Mouse (Mus musculus) ovary, postnatal 36 days (tissue): ENCODE data around the gene Ston2.
"Not testable (repeated sequence)": the region's sequence is repeated elsewhere in the genome, so short reads cannot be mapped to it uniquely, and the experiment has no call there.

ENCODE experiments used
- DNase-seq: peaks from one replicate; pipeline ENCODE4 v3.0.0; 2022; ENCODE audit warnings: low spot score, mixed read lengths

Ston2 gene

DNA sequence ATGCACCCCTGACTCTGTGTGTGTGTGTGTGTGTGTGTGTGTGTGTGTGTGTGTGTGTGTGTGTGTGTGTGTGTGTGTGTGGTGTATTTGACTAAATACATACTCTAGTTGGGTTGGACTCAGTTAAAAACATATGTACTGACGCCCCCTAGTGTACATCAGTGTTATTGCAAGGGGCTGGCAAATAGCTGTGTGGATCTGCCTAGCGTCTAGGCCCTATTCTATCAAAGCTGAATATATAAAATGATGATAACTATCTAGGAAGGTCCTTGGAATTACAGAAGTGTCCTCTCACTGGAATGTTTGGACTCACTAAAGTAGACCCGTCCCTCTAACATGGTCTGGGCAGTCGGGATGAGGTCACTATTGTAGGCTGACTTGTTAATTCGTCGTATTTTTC lies 1.6 kb upstream of the Ston2 start:
- DNase-seq = peak; percentile 31

DNA sequence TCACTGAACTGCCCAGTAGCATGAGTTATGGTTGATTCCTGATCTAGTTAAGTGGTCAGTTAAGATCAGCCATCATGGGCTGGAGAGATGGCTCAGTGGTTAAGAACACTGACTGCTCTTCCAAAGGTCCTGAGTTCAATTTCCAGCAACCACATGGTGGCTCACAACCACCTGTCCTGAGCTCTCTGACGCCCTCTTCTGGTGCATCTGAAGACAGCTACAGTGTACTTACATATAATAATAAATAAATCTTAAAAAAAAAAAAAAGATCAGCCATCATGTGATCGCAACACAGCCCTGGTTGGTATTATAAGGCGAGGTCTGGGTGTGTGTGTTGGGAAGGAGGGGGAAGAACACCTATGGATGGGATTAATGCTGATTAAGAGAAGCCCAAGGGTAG lies 259 bp upstream of the Ston2 start:
- DNase-seq = not testable (repeated sequence)

DNA sequence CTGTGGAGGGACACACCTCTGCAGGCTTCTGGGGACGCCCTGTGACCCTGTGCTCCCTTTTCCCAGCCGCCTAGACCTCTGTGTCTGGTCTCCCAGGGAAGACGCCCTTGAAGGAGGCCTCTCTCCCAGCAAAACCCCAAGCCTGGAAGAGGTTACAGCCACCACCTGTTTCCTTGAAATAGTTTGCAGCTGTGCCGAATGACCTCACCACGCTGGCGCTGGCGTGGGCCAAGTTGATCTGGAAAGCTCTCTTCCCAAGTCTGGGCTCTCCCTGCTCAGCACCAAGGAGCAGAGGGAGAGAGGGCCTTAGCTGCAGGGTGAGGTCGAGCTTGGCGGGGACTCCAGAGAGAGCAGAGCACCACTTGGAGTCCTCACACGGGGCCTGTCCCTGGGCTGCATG lies 1.8 kb downstream of the Ston2 start:
- DNase-seq = peak; percentile 68

DNA sequence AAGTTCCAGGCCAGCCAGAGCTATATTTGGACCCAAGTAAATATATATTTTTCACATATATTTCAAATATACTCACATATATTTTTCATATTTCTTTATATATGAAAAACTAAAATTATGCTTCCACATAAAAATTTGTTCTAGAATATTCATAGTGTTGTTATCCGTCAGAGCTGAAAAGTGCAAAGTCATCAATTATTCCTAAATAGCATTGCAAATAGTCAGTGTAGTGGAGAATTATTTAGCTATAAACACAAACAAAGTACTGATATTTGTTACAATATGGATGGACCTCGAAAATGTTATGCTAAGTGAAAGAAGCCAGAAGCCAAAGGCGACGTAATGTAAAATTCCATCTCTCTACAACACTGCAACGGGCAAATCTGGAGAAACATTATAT lies 6.8 kb downstream of the Ston2 start:
- DNase-seq = no peak

DNA sequence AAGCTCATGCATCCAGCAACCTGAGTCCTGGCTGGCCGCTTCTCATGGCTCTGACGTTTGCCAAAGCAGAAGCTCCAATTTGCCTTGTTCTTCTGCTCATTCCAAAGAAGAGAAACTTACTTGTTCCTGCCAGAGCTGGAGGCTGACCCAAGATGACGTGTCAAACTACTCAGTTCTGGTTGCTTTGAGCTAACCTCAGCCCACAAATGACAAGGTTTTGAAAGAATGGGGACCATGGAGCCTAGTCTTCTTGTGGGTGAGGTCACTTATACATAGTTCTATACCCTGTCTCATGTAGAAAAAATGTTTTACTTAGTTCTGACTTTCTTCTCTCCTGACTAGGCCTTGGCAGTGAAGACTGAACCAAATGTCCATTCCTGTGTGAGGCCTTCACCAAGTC lies 7.7 kb downstream of the Ston2 start:
- no peak for DNase-seq

GRCm38 (mm10) chr12:91779004-91779365 lies 9.2 kb downstream of the Ston2 start:
- peak; percentile 85 for DNase-seq

DNA sequence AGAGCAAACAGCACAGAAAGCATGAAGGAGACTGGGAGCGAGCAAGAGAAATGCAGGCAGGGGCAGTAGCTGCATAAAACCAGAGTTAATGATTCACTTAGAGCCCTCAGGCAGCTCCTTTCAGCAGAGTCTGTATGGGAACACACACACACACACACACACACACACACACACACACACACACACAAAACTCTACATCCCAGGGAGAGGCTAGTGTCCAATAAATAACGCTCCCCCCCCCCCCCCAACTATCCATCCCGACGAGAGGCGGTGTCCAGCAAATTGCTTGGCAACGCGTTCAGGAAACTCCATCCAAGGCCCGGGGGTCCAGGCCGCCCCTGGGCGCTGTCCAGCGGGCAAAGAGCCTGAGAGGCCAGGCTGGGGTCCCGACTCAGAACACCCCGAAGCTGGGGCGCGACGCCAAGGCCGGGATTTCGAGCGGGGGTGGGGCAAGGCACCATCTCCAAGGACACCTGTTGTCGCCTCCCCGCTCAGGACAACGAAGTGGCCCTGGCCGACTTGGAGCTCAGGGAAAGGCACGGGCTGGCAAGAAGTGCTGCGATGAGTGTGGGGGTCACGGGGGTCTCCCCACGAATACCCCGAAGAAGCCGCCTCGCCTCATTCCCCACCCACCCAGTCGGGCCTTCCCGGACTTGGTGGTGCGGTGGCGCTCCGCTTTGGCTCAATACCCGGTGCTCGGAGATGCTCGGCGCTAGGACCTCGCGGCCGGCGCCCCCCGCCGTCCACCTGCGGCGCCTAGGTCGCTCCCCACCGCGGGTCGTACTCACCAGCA lies 9.8 kb downstream of the Ston2 start:
- DNase-seq = peak; percentile 73

DNA sequence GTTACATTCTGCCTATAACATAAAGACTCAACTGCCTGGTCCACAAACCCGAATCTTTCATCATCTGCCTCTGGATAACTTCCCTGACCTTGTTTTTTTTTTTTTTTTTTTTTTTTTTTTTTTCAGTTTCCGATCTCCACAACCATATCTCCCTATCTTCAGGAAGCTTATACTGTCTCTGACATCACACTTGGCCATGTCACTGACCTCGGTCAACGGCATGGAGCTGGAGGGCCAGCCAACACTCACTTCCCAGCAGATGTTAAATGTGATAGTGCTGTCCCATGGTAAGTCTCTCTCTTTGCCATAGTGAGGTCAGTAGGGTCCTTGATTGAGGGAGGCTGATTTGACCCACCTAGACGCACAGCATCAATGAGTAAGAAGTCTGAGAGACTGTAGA lies 11.8 kb downstream of the Ston2 start:
- no peak for DNase-seq

- DNase-seq = no peak
Measured at GRCm38 (mm10) chr12:91774811-91775284, 13.3 kb downstream of the Ston2 start.

- DNase-seq = no peak
Measured at GRCm38 (mm10) chr12:91768871-91769270, 19.3 kb downstream of the Ston2 start.

DNA sequence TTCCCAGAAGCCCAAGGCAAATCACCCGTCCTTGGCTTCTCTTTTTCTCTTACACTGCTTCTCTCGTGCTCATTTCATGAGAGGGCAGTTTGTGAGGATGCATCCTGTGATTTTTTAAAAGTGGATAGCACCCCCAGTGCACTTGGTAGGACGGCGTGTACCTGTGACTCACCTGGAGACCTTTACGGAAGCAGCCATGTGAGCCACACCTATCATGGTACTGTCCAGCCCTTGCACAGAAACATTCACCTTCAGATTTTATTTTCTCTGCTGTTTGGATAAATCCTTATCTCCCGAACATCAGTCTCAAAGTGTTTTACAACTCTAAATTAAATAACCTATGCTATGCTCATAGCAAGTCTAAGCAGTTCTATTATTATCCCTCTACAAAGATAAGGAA lies 20.0 kb downstream of the Ston2 start:
- DNase-seq = no peak

DNA sequence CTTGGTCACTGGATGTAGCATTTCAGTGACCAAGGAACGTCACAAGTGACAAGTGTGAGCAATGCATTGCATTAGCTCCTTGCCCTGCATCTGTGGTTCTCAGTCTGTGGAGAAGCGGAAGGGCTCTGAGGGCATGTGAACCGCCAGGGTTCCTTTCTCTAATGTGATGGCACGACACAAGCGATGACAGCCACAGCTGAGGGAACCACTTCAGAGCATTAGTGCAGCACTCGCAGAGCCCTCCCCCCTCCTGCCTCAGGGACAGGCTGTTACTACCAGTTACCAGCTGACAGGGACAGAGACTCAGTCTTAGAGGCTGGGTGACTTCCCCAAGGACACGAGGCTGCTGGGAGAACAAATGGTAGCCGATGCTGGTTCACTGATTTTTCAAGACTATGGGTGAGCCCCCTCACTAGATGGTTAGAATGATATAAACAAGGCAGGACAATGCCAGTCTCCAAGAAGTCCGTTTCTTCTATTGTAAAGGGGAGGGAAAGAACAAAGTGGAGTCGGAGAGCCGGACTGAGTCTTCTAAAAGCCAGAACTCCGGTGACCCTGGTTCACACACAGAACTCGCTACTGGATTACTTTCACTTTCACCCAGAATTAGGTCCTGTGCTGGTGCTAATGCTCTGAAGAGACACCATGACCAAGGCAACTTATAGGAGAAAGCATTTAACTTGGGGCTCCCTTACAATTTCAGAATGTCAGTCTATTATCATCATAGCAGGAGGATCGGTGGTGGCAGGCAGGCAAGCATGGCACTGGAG lies 21.7 kb downstream of the Ston2 start:
- peak; percentile 45 for DNase-seq

GRCm38 (mm10) chr12:91765504-91765903 lies 22.7 kb downstream of the Ston2 start:
- no peak for DNase-seq

- no peak for DNase-seq
Measured at GRCm38 (mm10) chr12:91765054-91765453, 23.1 kb downstream of the Ston2 start.

DNA sequence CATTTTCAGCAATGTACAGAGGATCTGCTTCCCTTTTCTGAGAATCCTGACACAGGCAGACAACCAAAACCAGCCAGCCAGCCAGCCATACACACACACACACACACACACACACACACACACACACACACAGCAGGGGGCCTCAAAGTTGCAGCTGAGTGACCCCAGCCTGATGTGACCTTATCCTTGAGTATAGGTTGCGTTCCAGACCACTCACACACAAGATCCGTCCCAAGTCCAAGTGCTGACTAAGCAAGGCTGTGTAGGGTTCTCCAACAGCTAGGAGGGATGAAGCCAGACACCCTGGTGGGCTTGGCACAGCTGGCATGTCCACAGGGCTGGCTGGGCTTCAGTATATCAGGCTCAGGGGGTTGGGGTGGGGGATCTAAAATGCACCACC lies 23.7 kb downstream of the Ston2 start:
- DNase-seq = no peak

- DNase-seq = no peak
Measured at GRCm38 (mm10) chr12:91759836-91760235, 28.4 kb downstream of the Ston2 start.

DNA sequence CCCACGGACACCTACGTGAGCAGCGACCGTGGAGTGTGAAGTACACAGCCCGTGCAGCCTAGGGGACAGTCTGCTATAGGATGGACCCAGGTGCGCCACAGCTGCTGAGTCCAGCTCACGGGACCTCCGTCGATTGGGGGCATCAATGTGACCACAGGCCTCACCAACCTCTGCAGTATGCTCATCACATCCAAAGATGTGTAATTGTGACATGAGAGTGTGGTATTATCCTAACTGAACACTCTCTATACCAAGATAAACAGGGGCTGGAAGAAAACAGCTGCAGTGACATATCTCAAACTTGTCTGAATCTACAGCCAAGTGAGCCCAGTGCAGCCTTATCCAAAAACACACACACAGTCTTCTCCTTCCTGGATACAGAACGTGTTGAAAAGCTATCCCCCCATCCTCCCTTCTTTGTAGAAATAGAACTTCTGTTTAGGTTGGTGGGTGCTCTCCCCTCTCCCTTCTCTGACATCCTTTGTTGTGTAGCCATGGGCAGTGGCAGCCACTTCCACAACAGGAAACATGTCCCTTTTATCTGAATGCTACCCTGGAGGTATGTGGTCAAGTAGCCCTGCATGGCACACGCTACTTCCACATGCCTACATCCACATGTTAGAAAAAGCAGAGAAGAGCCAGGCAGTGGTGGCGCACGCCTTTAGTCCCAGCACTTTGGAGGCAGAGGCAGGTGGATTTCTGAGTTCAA lies 30.2 kb downstream of the Ston2 start:
- DNase-seq = no peak

GRCm38 (mm10) chr12:91756562-91757166 lies 31.5 kb downstream of the Ston2 start:
- DNase-seq = no peak

DNA sequence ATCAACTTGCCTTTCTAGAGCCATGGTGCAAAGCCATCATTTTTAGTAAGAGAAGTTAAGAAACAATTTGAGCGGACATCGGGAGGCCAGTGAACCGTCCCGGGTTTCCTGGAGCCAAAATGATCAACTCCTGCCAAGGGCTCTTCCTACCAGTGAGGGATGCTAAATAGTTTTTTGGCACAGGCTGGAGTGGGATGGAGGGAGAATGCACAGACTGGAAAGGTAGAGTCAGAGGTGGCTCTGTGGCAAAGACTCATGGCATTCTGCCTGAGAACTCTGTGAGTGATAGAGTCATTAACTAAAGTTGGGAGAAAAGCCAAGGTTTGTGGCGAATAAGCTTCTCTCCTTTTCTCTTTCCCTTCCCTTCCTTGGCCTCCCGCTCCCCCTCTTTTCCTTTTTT lies 33.6 kb downstream of the Ston2 start:
- DNase-seq = no peak

DNA sequence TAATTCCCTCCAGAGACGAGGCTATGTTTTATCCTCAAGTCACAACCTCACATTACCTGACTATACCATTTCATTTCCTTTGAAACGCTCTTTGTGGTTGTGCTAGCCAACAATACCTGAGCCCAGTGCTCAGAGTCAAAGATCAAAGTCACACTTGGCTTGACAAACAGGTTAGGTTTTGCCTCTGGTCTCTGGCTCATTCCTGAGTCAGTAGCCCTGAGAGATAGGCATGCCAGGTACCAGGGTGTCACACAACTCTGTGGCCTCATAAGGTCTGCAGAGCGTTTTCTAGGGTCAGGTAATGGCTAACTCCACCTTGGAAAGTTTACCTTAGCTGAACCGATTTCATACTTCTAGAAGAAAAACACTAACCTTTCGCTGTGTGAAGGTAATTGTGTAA lies 35.5 kb downstream of the Ston2 start:
- no peak for DNase-seq

DNA sequence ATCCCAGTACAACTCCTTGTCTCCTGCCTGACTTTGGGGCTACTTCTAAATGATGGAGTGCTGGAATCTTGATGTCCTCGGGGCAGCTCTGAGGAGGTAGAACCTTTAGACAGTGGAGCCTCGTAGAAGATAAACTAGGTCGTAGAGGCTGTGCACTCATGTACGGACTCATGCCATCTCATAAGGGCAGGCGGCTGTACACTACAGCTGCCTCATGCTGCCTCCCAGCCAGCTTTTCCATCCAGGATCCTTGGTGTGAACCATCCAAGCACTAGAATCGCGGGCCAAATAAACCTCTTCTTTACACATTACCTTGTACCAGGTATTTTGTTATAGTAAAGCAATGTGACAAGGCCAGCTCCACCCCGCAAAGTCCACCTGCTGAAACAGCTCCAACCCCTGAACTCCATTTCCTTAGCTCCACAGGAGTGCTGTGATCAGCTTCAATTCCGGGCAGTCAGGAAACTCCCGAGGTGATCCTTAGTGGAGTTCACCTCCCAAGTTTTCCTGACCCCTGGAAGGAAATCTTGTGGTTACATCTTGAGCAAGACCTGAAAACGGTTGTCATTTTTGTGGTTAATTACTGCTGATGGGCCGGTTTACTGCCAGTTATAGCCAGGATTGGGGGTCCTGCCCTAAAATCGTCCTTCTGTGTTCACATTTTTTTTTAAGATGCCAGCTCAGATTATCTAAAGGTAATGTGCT lies 36.1 kb downstream of the Ston2 start:
- no peak for DNase-seq
